In the genomic region with DNA sequence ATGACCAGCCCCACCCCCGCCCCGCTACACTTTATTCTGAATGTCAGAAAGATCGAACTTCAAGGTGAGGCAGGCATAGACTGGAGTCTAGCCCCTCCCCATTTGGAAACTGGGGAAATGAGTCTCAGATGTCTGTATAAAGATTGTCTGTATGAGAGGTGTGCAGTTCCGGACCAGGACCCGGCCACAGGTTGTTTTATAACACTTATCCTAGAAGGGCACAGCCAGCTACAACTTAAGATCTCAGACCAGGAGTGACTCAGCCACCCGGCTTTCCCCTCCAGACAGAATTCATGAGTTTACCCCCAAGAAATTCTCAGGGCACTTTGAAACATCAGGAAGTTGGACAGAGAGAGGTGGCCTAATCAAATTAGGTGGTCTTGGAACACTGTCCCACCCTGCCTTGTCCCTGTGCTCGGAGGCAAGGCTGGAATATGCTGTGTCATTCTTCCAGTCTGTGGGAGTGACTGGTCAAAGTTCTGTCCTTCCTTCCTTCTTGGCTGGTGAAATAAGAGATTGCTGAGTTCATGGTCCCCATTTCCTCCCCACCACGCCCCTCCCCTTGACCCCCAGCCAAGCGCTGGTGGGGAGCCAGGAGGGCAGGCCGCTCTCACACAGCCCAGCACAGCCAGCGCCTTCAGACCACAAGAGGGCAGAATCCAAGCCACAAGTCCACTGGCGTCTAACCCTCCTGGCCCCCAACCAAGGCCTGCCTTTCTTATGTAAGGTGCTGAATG, we compare ENCODE assay signal across 8 mouse cellular contexts. TPM values are rescaled to one million over a fixed set of nuclear protein-coding genes. Genes with fewer than 3 reads are reported as not detected.
A peak's percentile ranks its signal among the peaks of the same experiment; 100 is the strongest.
DNase-seq lines count a peak whose midpoint lies in the region; ATAC-seq and TF ChIP-seq lines count a peak whose summit lies in the region.

No protein-coding gene starts in this region.

- H3K4me1 ChIP-seq in bone marrow macrophage, adult 2 months (ENCODE audit: control insufficient read depth, insufficient read depth, low read length) = peaks cover 47% of the 10 kb centered on the region

- H3K27ac ChIP-seq in bone marrow macrophage, adult 2 months (ENCODE audit: insufficient read depth, low read depth, low read length) = peak overlapping the region; percentile 83

- TF ChIP-seq CTCF in bone marrow macrophage, adult 2 months (IDR thresholded peaks at IDR 0.05; ENCODE audit: low read depth, low read length) = no peak

- TF ChIP-seq POLR2A in bone marrow macrophage, adult 2 months (IDR thresholded peaks at IDR 0.05; ENCODE audit: borderline replicate concordance, low read depth, low read length) = no peak

- H3K4me3 ChIP-seq in bone marrow macrophage, adult 2 months (ENCODE audit: insufficient read depth, low read length) = peak overlapping the region; percentile 53

- peak; percentile 91 for DNase-seq in Muller cell, postnatal 12 days (ENCODE audit: inconsistent ontology term)
- DNase-seq in frontal cortex, postnatal 10 days (ENCODE audit: low spot score in 2 of 2) = peak; percentile 69 to 74
- DNase-seq in left cerebral cortex, adult 18-20 months (ENCODE audit: low spot score in 2 of 2) = peak; percentile 40 to 42
- peak; percentile 98 for DNase-seq in lung, postnatal 25 days (ENCODE audit: low spot score)
- DNase-seq in spleen, adult 12 weeks (ENCODE audit: low spot score) = peak; percentile 29

- peak; percentile 82 to 89 for ATAC-seq in hematopoietic stem cell, adult 5-6 weeks (replicated peaks in 1 of 2; ENCODE audit: insufficient read depth in 1 of 2, low FRiP score in 2 of 2, low TSS enrichment in 1 of 2, low read depth in 1 of 2, poor library complexity in 2 of 2, severe bottlenecking in 2 of 2)
- no peak for ATAC-seq in inflammation-experienced regulatory T-cells, adult 6 months

RNA-seq across cellular contexts. Expression of a gene that starts 9.7 kb away (rescaled TPM):
- polyA plus RNA-seq in bone marrow macrophage, adult 2 months (2012; ENCODE audit: insufficient read depth, insufficient read length, missing spikeins) = 844 and 895 TPM in 2 replicates
- 354 and 532 TPM in 2 replicates for total RNA-seq in hematopoietic stem cell, adult 5-6 weeks (2017)
- total RNA-seq in left cerebral cortex, adult 18-20 months (2021) = 100 to 1,000 TPM; 128 to 130 TPM
- 10 to 100 TPM in 1 of 3 experiments, 1 to 10 TPM in 2; 4.5 to 11.7 (median 6.0) TPM for polyA plus RNA-seq in inflammation-experienced regulatory T-cells, adult 6 months (2017; shearing (Covaris generic))

RNA-seq across cellular contexts. Expression of a gene that starts 34.8 kb away (rescaled TPM):
- 8.6 and 9.0 TPM in 2 replicates for polyA plus RNA-seq in bone marrow macrophage, adult 2 months (2012; ENCODE audit: insufficient read depth, insufficient read length, missing spikeins)
- 5.0 and 9.0 TPM in 2 replicates for total RNA-seq in hematopoietic stem cell, adult 5-6 weeks (2017)
- 1 to 10 TPM; 6.0 to 6.2 TPM for total RNA-seq in left cerebral cortex, adult 18-20 months (2021)
- polyA plus RNA-seq in inflammation-experienced regulatory T-cells, adult 6 months (2017; shearing (Covaris generic)) = 1 to 10 TPM; 1.3 to 3.3 (median 1.7) TPM

RNA-seq across cellular contexts. Expression of a gene that starts 38.2 kb away (rescaled TPM):
- polyA plus RNA-seq in bone marrow macrophage, adult 2 months (2012; ENCODE audit: insufficient read depth, insufficient read length, missing spikeins) = 75.7 TPM in 2 replicates
- total RNA-seq in hematopoietic stem cell, adult 5-6 weeks (2017) = 89.9 and 107 TPM in 2 replicates
- 10 to 100 TPM; 64.6 to 71.1 TPM for total RNA-seq in left cerebral cortex, adult 18-20 months (2021)
- polyA plus RNA-seq in inflammation-experienced regulatory T-cells, adult 6 months (2017; shearing (Covaris generic)) = 10 to 100 TPM; 20.2 to 24.2 (median 23.8) TPM

RNA-seq across cellular contexts. Expression of a gene that starts 38.7 kb away (rescaled TPM):
- 3.0 and 4.3 TPM in 2 replicates for polyA plus RNA-seq in bone marrow macrophage, adult 2 months (2012; ENCODE audit: insufficient read depth, insufficient read length, missing spikeins)
- total RNA-seq in hematopoietic stem cell, adult 5-6 weeks (2017) = 2.8 and 6.0 TPM in 2 replicates
- 10 to 100 TPM; 11.6 to 11.8 TPM for total RNA-seq in left cerebral cortex, adult 18-20 months (2021)
- polyA plus RNA-seq in inflammation-experienced regulatory T-cells, adult 6 months (2017; shearing (Covaris generic)) = 1 to 10 TPM in 1 of 3 experiments, under 1 TPM in 2; 0.36 to 2.0 (median 0.75) TPM

RNA-seq across cellular contexts. Expression of a gene that starts 38.7 kb away (rescaled TPM):
- polyA plus RNA-seq in bone marrow macrophage, adult 2 months (2012; ENCODE audit: insufficient read depth, insufficient read length, missing spikeins) = not detected in 2 replicates
- not detected in 2 replicates for total RNA-seq in hematopoietic stem cell, adult 5-6 weeks (2017)
- not detected for total RNA-seq in left cerebral cortex, adult 18-20 months (2021)
- not detected for polyA plus RNA-seq in inflammation-experienced regulatory T-cells, adult 6 months (2017; shearing (Covaris generic))

Comparison
In these comparisons a context has a peak if more than half of its experiments do, and no peak if none do; other contexts are left out.
1. DNase-seq: peak in every context shown above with its lines; median percentile 98 in lung, postnatal 25 days; 91 in Muller cell, postnatal 12 days; 72 in frontal cortex, postnatal 10 days; 41 in left cerebral cortex, adult 18-20 months; 29 in spleen, adult 12 weeks.